Mouse (Mus musculus): ENCODE measurements around the gene Tmem18. TPM values are rescaled to one million over a fixed set of nuclear protein-coding genes. Genes with fewer than 3 reads are reported as not detected.

The Tmem18 gene
- polyA plus RNA-seq, 1 experiment from 2014 or later: 6.4 TPM

DNA sequence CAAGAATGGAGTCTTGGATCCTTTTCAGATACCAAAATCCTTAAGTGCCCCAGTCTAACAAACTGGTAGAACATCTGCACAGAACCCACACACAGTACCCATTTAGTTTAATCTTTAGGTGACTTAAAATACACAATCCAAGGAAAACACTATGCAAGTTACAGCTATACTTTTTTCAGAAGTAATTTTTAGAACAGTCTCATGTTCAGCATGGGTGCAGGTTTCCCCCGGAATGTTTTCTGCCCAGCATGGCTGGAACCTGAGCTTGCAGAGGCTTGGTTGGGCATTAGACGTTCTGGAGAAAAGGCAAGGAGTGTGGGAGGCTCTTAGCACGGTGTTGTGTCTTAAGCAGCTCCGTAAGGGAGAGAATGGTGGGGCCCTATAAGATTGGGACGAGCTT is 7.6 kb downstream of the Tmem18 start:
- H3K36me3 ChIP-seq (ENCODE audit: control insufficient read depth, insufficient read depth): peaks cover 6% of the 10 kb centered on the region
- H3K4me1 ChIP-seq (ENCODE audit: control insufficient read depth, low read depth, low read length): no peaks in the 10 kb centered on the region
- H3K4me3 ChIP-seq (ENCODE audit: low read depth, low read length): no peak overlapping the region
- no peak overlapping the region for H3K27ac ChIP-seq (ENCODE audit: low read length)
- H3K4me2 ChIP-seq (ENCODE audit: low read depth, low read length): no peak overlapping the region
- H3K9me3 ChIP-seq (replicated peaks; ENCODE audit: control insufficient read depth, low read length): no peaks in the 10 kb centered on the region
- 65% methylated on average over 5 of the region's 5 CpGs for WGBS (ENCODE audit: insufficient replicate concordance)
- H3K27me3 ChIP-seq (ENCODE audit: control insufficient read depth, insufficient read depth, low read depth, low read length): no peaks in the 10 kb centered on the region
- ATAC-seq (ENCODE audit: low read depth): no peak
- H3K9ac ChIP-seq (ENCODE audit: low read depth, low read length): no peak overlapping the region

DNA sequence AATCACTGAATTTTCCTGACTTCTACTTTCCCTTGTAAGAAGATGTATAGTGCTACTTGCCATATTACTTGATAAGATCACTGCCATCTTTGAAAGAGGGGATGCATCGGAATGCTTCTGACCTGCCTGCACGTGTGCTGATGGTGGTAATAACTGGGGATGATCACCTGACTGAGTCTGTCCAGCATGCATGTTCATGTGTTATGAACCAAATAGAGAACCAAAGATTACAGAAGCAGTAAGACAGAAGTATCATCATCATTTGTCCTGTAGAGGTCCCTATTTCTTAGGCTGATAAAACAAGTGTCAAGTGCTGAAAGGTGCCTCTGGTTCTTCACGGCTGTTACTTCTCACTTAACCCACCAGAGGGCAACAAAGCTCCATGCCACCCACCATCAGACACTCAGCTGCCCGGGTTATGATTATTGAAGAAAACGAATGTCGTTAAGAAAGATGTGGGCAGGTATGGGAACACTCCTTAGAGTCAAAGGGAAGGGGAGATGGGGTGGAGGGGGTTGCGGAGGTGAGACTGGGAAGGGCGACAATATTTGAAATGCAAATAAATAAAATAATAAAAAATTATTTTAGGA is 12.7 kb downstream of the Tmem18 start:
- Histone ChIP-seq H3K9me3 (replicated peaks; ENCODE audit: control insufficient read depth, low read length) (no peaks in the 10 kb centered on the region), H3K27ac (ENCODE audit: low read length) (no peak overlapping the region), H3K4me1 (ENCODE audit: control insufficient read depth, low read depth, low read length) (no peaks in the 10 kb centered on the region), H3K36me3 (ENCODE audit: control insufficient read depth, insufficient read depth) (no peaks in the 10 kb centered on the region), H3K27me3 (ENCODE audit: control insufficient read depth, insufficient read depth, low read depth, low read length) (no peaks in the 10 kb centered on the region), H3K4me3 (ENCODE audit: low read depth, low read length) (no peak overlapping the region), H3K4me2 (ENCODE audit: low read depth, low read length) (no peak overlapping the region), H3K9ac (ENCODE audit: low read depth, low read length) (no peak overlapping the region)
- WGBS (ENCODE audit: insufficient replicate concordance): 35% methylated on average over 8 of the region's 8 CpGs
- no peak for ATAC-seq (ENCODE audit: low read depth)

DNA sequence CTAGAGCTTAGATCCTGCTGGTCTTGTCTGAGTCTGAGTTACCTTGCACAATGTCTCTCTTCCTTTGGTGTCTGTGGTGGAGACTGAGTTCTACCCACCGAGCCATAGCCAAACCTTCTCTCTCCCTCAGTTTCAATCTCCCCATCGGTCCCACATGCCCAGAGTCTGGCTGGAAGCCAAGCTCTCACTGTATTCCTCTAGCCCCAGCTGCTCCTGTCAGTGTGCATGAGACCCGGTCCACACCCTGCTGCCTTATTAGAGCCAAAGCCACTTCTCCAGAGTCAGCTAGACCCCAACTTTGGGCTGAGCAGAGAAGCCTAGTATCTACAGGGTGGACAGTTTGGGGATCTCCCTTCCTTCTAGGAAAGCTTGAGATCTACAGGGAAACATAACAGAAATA is 14.7 kb downstream of the Tmem18 start:
- H3K27me3 ChIP-seq (ENCODE audit: control insufficient read depth, insufficient read depth, low read depth, low read length): no peaks in the 10 kb centered on the region
- no peak overlapping the region for H3K27ac ChIP-seq (ENCODE audit: low read length)
- no peaks in the 10 kb centered on the region for H3K4me1 ChIP-seq (ENCODE audit: control insufficient read depth, low read depth, low read length)
- no peaks in the 10 kb centered on the region for H3K9me3 ChIP-seq (replicated peaks; ENCODE audit: control insufficient read depth, low read length)
- H3K4me2 ChIP-seq (ENCODE audit: low read depth, low read length): no peak overlapping the region
- WGBS (ENCODE audit: insufficient replicate concordance): 53% methylated on average over 3 of the region's 3 CpGs
- H3K4me3 ChIP-seq (ENCODE audit: low read depth, low read length): no peak overlapping the region
- no peak overlapping the region for H3K9ac ChIP-seq (ENCODE audit: low read depth, low read length)
- no peak for ATAC-seq (ENCODE audit: low read depth)
- H3K36me3 ChIP-seq (ENCODE audit: control insufficient read depth, insufficient read depth): no peaks in the 10 kb centered on the region

DNA sequence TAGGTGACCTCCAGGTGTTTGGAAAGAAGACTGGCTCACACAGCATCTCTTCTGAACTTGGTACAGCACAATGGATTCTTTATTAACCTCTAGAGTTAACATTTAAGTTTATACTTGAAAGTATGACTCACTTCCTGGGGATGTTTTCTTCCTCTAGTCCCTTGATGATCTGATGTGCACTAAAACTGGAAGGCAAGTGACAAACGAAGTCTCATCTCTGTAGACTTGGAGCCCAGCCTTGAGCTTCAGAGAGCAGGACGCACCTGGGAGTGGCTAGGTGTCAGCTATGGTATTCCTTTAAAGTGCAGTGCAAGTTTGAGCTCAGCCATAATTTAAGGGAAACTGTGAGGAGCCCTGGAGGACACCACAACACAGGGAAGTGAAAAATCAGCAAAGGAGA is 15.2 kb downstream of the Tmem18 start:
- ATAC-seq (ENCODE audit: low read depth): no peak
- no peaks in the 10 kb centered on the region for H3K9me3 ChIP-seq (replicated peaks; ENCODE audit: control insufficient read depth, low read length)
- no peaks in the 10 kb centered on the region for H3K27me3 ChIP-seq (ENCODE audit: control insufficient read depth, insufficient read depth, low read depth, low read length)
- no peak overlapping the region for H3K9ac ChIP-seq (ENCODE audit: low read depth, low read length)
- WGBS (ENCODE audit: insufficient replicate concordance): 34% methylated on average over 2 of the region's 2 CpGs
- no peaks in the 10 kb centered on the region for H3K36me3 ChIP-seq (ENCODE audit: control insufficient read depth, insufficient read depth)
- H3K27ac ChIP-seq (ENCODE audit: low read length): no peak overlapping the region
- no peaks in the 10 kb centered on the region for H3K4me1 ChIP-seq (ENCODE audit: control insufficient read depth, low read depth, low read length)
- no peak overlapping the region for H3K4me3 ChIP-seq (ENCODE audit: low read depth, low read length)
- no peak overlapping the region for H3K4me2 ChIP-seq (ENCODE audit: low read depth, low read length)

DNA sequence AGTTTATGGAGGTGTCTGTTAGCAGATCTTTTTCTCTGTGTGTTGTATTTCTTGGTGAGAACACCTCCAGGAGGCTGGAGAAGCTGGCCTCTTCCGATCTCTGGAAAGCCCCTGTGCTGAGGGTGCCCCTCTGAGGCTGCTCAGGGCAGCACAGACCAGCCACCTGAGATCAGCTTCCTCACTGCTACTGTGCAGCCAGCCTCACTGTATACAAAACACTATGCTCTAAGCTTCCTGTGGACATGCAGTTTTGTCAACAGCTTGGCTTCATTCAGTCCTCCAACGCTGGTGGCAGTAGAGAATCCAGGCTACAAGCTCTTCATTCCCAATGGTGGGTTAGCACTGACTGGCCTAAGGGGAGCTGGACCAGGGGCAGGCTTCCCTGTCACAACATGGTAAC is 15.8 kb downstream of the Tmem18 start:
- ATAC-seq (ENCODE audit: low read depth): no peak
- 43% methylated on average over 2 of the region's 2 CpGs for WGBS (ENCODE audit: insufficient replicate concordance)
- no peak overlapping the region for H3K4me3 ChIP-seq (ENCODE audit: low read depth, low read length)

DNA sequence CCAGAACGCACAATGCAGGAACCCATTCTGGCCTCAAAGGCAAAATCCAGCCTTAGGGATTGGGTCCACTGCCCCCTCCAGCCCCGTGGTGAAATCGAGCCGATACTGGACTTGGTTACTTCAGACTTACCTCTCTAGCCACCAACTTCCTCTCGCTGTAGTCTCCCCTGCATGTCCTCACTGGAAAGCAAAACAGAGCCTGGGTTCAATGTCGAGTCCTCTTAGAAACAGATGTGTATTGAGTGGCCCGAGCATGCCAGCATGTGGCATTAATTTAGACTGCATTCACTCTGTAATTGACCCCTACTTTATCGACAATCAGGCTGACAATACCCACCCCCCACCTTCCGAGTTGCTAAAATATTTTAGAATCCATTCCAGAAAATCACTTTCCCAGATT is 19.8 kb downstream of the Tmem18 start:
- no peak overlapping the region for H3K4me2 ChIP-seq (ENCODE audit: low read depth, low read length)

More for the DNA sequence above, 15.8 kb downstream of the Tmem18 start:
- no peaks in the 10 kb centered on the region for H3K36me3 ChIP-seq (ENCODE audit: control insufficient read depth, insufficient read depth)
- H3K27me3 ChIP-seq (ENCODE audit: control insufficient read depth, insufficient read depth, low read depth, low read length): no peaks in the 10 kb centered on the region
- no peak overlapping the region for H3K4me2 ChIP-seq (ENCODE audit: low read depth, low read length)
- no peak overlapping the region for H3K27ac ChIP-seq (ENCODE audit: low read length)
- H3K4me1 ChIP-seq (ENCODE audit: control insufficient read depth, low read depth, low read length): no peaks in the 10 kb centered on the region
- no peak overlapping the region for H3K9ac ChIP-seq (ENCODE audit: low read depth, low read length)
- H3K9me3 ChIP-seq (replicated peaks; ENCODE audit: control insufficient read depth, low read length): no peaks in the 10 kb centered on the region

DNA sequence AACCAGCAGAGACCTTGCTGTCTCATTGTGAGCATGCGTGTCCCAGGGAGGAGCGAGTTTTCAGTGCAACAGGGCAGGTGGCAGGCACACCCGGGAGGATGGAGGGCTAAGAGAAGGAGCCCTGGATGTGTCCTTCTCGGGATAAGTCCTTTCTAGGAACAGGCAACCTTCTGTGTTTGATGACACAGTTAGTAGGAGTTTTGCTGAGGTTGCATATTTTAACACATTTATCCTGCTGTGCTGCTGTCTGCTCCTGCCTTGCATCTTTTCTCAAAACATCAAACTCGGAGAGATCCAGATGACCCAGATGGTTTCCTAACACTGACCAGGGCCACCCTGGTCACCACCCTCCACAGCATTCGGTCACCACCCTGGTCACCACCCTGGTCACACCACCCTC is 20.6 kb downstream of the Tmem18 start:
- no peak overlapping the region for H3K4me2 ChIP-seq (ENCODE audit: low read depth, low read length)
- WGBS (ENCODE audit: insufficient replicate concordance): 61% methylated on average over 6 of the region's 6 CpGs
- H3K36me3 ChIP-seq (ENCODE audit: control insufficient read depth, insufficient read depth): no peaks in the 10 kb centered on the region
- no peak overlapping the region for H3K9ac ChIP-seq (ENCODE audit: low read depth, low read length)
- H3K9me3 ChIP-seq (replicated peaks; ENCODE audit: control insufficient read depth, low read length): no peaks in the 10 kb centered on the region
- H3K27ac ChIP-seq (ENCODE audit: low read length): no peak overlapping the region
- no peak for ATAC-seq (ENCODE audit: low read depth)
- no peaks in the 10 kb centered on the region for H3K4me1 ChIP-seq (ENCODE audit: control insufficient read depth, low read depth, low read length)
- no peak overlapping the region for H3K4me3 ChIP-seq (ENCODE audit: low read depth, low read length)
- H3K27me3 ChIP-seq (ENCODE audit: control insufficient read depth, insufficient read depth, low read depth, low read length): no peaks in the 10 kb centered on the region

More for the DNA sequence above, 19.8 kb downstream of the Tmem18 start:
- Histone ChIP-seq H3K27me3 (ENCODE audit: control insufficient read depth, insufficient read depth, low read depth, low read length) (no peaks in the 10 kb centered on the region), H3K4me1 (ENCODE audit: control insufficient read depth, low read depth, low read length) (no peaks in the 10 kb centered on the region), H3K9me3 (replicated peaks; ENCODE audit: control insufficient read depth, low read length) (no peaks in the 10 kb centered on the region), H3K4me3 (ENCODE audit: low read depth, low read length) (no peak overlapping the region), H3K36me3 (ENCODE audit: control insufficient read depth, insufficient read depth) (no peaks in the 10 kb centered on the region), H3K9ac (ENCODE audit: low read depth, low read length) (no peak overlapping the region), H3K27ac (ENCODE audit: low read length) (no peak overlapping the region)
- no peak for ATAC-seq (ENCODE audit: low read depth)
- WGBS (ENCODE audit: insufficient replicate concordance): 50% methylated on average over 9 of the region's 9 CpGs

DNA sequence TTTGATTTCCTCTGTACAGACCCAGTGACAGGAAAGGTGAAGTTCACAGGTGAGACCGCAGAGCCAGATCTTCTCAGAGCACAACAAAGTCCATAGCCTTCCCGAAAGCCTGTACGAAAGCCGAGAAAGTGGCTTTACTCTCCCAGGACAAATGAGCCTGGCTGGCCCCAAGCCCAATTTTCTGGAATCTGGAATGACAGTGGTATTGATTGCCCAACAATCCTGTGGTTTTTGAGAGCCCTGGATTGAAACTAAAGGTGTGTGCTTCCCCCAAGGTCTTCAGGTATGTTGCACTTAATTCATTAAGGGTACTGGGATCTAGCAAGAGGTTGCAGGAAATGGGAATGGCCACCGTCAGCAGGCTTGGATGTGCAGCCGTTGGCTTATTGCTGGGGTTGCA is 21.7 kb downstream of the Tmem18 start:
- Histone ChIP-seq H3K27me3 (ENCODE audit: control insufficient read depth, insufficient read depth, low read depth, low read length) (no peaks in the 10 kb centered on the region), H3K27ac (ENCODE audit: low read length) (no peak overlapping the region), H3K4me1 (ENCODE audit: control insufficient read depth, low read depth, low read length) (no peaks in the 10 kb centered on the region), H3K4me2 (ENCODE audit: low read depth, low read length) (no peak overlapping the region), H3K4me3 (ENCODE audit: low read depth, low read length) (no peak overlapping the region), H3K9ac (ENCODE audit: low read depth, low read length) (no peak overlapping the region), H3K36me3 (ENCODE audit: control insufficient read depth, insufficient read depth) (no peaks in the 10 kb centered on the region), H3K9me3 (replicated peaks; ENCODE audit: control insufficient read depth, low read length) (no peaks in the 10 kb centered on the region)
- no peak for ATAC-seq (ENCODE audit: low read depth)
- 76% methylated on average over 6 of the region's 6 CpGs for whole genome bisulfite sequencing (ENCODE audit: insufficient replicate concordance)

DNA sequence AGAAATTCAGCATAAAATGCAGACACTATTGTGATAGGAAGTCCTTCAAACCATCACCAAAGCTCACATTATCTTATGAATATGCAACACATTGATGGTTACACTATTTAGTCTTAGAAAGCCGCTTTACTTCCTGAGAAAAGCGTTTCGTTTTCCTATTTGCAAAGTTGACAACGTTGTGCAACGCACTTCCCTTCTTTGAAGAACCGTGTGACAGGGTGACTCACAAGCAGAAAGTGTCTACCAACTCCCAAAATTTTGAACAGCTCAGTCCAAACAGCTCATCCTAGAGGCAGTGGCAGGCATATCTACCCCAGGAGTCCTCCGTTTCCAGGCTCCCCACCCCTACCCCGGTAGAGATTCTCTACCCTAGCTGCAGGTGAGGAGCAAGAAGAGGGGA is 22.5 kb downstream of the Tmem18 start:
- ATAC-seq (ENCODE audit: low read depth): no peak
- Histone ChIP-seq H3K27ac (ENCODE audit: low read length) (no peak overlapping the region), H3K36me3 (ENCODE audit: control insufficient read depth, insufficient read depth) (no peaks in the 10 kb centered on the region), H3K4me1 (ENCODE audit: control insufficient read depth, low read depth, low read length) (no peaks in the 10 kb centered on the region), H3K9ac (ENCODE audit: low read depth, low read length) (no peak overlapping the region), H3K27me3 (ENCODE audit: control insufficient read depth, insufficient read depth, low read depth, low read length) (no peaks in the 10 kb centered on the region), H3K4me3 (ENCODE audit: low read depth, low read length) (no peak overlapping the region), H3K4me2 (ENCODE audit: low read depth, low read length) (no peak overlapping the region), H3K9me3 (replicated peaks; ENCODE audit: control insufficient read depth, low read length) (no peaks in the 10 kb centered on the region)
- 41% methylated on average over 8 of the region's 8 CpGs for WGBS (ENCODE audit: insufficient replicate concordance)
